Comparison of ENCODE assay signal across 9 mouse cellular contexts in genomic region chr6:143174906-143175656, GRCm38 (mm10). TPM values are rescaled to one million over a fixed set of nuclear protein-coding genes. Genes with fewer than 3 reads are reported as not detected.
DNase-seq lines count a peak whose midpoint lies in the region; ATAC-seq and TF ChIP-seq lines count a peak whose summit lies in the region.
"Had no signal": no experiment of that assay in that cellular context is flagged by ENCODE, and none has a peak within 500 bp of the region (broad histone marks: within the 10 kb centered on the region; RNA-seq: fewer than 3 reads in every experiment).

No protein-coding gene starts in this region.

- H3K4me2 ChIP-seq in limb, embryonic 11.5 days (ENCODE audit: low read depth, severe bottlenecking): no peak overlapping the region
- H3K4me2 ChIP-seq in midbrain, embryonic 15.5 days: no peak overlapping the region

- H3K27me3 ChIP-seq in ES-Bruce4 (ENCODE audit: control insufficient read depth, insufficient read depth, low read length, poor library complexity, severe bottlenecking): no peaks in the 10 kb centered on the region
- H3K27me3 ChIP-seq in limb, embryonic 11.5 days (ENCODE audit: control insufficient read depth, insufficient read depth, low read length): no peaks in the 10 kb centered on the region
- no peaks in the 10 kb centered on the region for H3K27me3 ChIP-seq in midbrain, embryonic 15.5 days (replicated peaks)

- peak; percentile 36 to 73; a peak in 3 of 4 replicates for ATAC-seq in hematopoietic stem cell, adult 5-6 weeks (replicated peaks in 1 of 2; ENCODE audit: insufficient read depth in 1 of 2, low FRiP score in 2 of 2, low TSS enrichment in 1 of 2, low read depth in 1 of 2, poor library complexity in 2 of 2, severe bottlenecking in 2 of 2)
- peak; percentile 66 for ATAC-seq in limb, embryonic 11.5 days (ENCODE audit: insufficient number of reproducible peaks, low FRiP score, low TSS enrichment, low read depth)
- ATAC-seq in midbrain, embryonic 15.5 days (replicated peaks): peak; percentile 43

- peaks cover 4% of the 10 kb centered on the region for H3K4me1 ChIP-seq in ES-Bruce4 (ENCODE audit: control insufficient read depth, insufficient read depth, low read length)
- peaks cover 12% of the 10 kb centered on the region for H3K4me1 ChIP-seq in limb, embryonic 11.5 days (ENCODE audit: control insufficient read depth, insufficient read depth, low read length)
- peaks cover 9% of the 10 kb centered on the region; the same call in 1 of the 2 replicates for H3K4me1 ChIP-seq in midbrain, embryonic 15.5 days

- peaks cover 57% of the 10 kb centered on the region for H3K36me3 ChIP-seq in ES-Bruce4 (ENCODE audit: control insufficient read depth, insufficient read depth, low read length, poor library complexity, severe bottlenecking)
- no peaks in the 10 kb centered on the region; the same call in 1 of the 2 replicates for H3K36me3 ChIP-seq in limb, embryonic 11.5 days (ENCODE audit: control insufficient read depth, insufficient read depth, low read length)
- no peaks in the 10 kb centered on the region for H3K36me3 ChIP-seq in midbrain, embryonic 15.5 days (replicated peaks)

- H3K4me3 ChIP-seq in ES-Bruce4 (ENCODE audit: low read depth, low read length): no peak overlapping the region
- no peak overlapping the region for H3K4me3 ChIP-seq in limb, embryonic 11.5 days (ENCODE audit: low read depth, low read length)
- H3K4me3 ChIP-seq in midbrain, embryonic 15.5 days: no peak overlapping the region

- TF ChIP-seq POLR2A in ES-Bruce4 (IDR thresholded peaks at IDR 0.05; ENCODE audit: insufficient read depth, low read length): no peak

- peak; percentile 28 to 68 for DNase-seq in heart, adult 18-20 months
- DNase-seq in heart, adult 9 months (ENCODE audit: low spot score in 2 of 2): no peak
- peak; percentile 50 to 65 for DNase-seq in cerebellum, postnatal 14 days
- DNase-seq in limb, embryonic 11.5 days (ENCODE audit: low spot score): peak; percentile 55
- no peak for DNase-seq in ovary, postnatal 36 days (ENCODE audit: low spot score)

- TF ChIP-seq EP300 in ES-Bruce4 (IDR thresholded peaks at IDR 0.05; ENCODE audit: insufficient read depth, low read depth, low read length): no peak

- no peaks in the 10 kb centered on the region for H3K9me3 ChIP-seq in ES-Bruce4 (replicated peaks; ENCODE audit: control insufficient read depth, insufficient read depth, low read length, poor library complexity, severe bottlenecking)
- H3K9me3 ChIP-seq in limb, embryonic 11.5 days (ENCODE audit: control insufficient read depth, low read length): no peaks in the 10 kb centered on the region
- H3K9me3 ChIP-seq in midbrain, embryonic 15.5 days: no peaks in the 10 kb centered on the region

- no peak for TF ChIP-seq CTCF in ES-Bruce4 (IDR thresholded peaks at IDR 0.05; ENCODE audit: low read depth, low read length)

- H3K27ac ChIP-seq in ES-Bruce4 (ENCODE audit: insufficient read depth, low read length): peak overlapping the region; percentile 43
- H3K27ac ChIP-seq in limb, embryonic 11.5 days (replicated peaks; ENCODE audit: low read depth, low read length): no peak overlapping the region
- no peak overlapping the region for H3K27ac ChIP-seq in midbrain, embryonic 15.5 days
- H3K27ac ChIP-seq: macrophage had no signal

- H3K9ac ChIP-seq in ES-Bruce4 (ENCODE audit: low read depth, poor library complexity, severe bottlenecking): no peak overlapping the region
- H3K9ac ChIP-seq in limb, embryonic 11.5 days (ENCODE audit: low read length): no peak overlapping the region
- H3K9ac ChIP-seq in midbrain, embryonic 15.5 days: no peak overlapping the region

- 34% methylated on average over 3 of the region's 3 CpGs for WGBS in limb, embryonic 11.5 days
- 37% methylated on average over 3 of the region's 3 CpGs for WGBS in midbrain, embryonic 15.5 days

RNA-seq across cellular contexts. Expression of gene Etnk1, which starts 8.1 kb away (rescaled TPM):
- total RNA-seq in heart, adult 18-20 months (2021): 10 to 100 TPM; 29.8 to 30.8 TPM
- 140 and 149 TPM in 2 replicates for polyA plus RNA-seq in ES-Bruce4 (2011; ENCODE audit: insufficient read depth, insufficient read length, low read depth, missing spikeins)
- 110 and 119 TPM in 2 replicates for total RNA-seq in hematopoietic stem cell, adult 5-6 weeks (2017)
- polyA plus RNA-seq in limb, embryonic 11.5 days (2014; fragmentation: Nextera tagmentation; extraction: Ambion mirVana): 21.8 and 24.5 TPM in 2 replicates
- polyA plus RNA-seq in midbrain, embryonic 15.5 days (2015; fragmentation: Nextera tagmentation; extraction: Ambion mirVana): 45.0 and 50.3 TPM in 2 replicates

Comparison
In these comparisons a context has a peak if more than half of its experiments do, and no peak if none do; other contexts are left out.
1. DNase-seq: peak in heart, adult 18-20 months (2 of 2), cerebellum, postnatal 14 days (2 of 2) and limb, embryonic 11.5 days (single experiment); none in heart, adult 9 months (0 of 2) and ovary, postnatal 36 days (single experiment).
2. Peak in every context shown above with its lines, with median percentiles within 50 percentile points of each other: ATAC-seq.